Mouse (Mus musculus): ENCODE measurements around the gene D7Ertd443e.

DNA sequence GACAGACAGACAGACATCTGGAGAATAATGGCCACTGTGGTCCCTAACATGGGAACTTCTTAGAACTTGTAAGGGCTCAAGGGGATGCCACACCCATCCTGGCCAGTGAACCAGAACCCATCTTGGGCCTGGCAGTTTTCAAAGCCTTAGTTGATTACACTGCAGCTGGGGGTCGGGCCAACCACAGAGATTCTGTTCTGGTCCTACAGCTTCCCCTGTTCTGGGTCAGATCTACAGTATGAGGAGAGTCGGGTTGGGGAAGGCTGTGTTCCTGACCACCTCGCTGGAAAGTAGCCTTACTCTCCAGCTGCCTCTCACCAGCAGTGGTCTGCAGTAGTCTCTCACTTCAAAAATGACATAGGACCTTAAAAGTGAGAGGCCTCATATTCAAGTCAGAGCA lies 159.2 kb downstream of the D7Ertd443e start:
- no peak for TF ChIP-seq POLR2AphosphoS5 (IDR thresholded peaks at IDR 0.05; ENCODE audit: insufficient replicate concordance, low read depth, low read length)
- TF ChIP-seq CTCF (IDR thresholded peaks at IDR 0.05; ENCODE audit: low read depth, low read length): no peak
